Mouse (Mus musculus): Measurements from ENCODE around the gene Zfp825. TPM values are rescaled to one million over a fixed set of nuclear protein-coding genes. Genes with fewer than 3 reads are reported as not detected.
"Not testable (repeated sequence)": the region's sequence is repeated elsewhere in the genome, so short reads cannot be mapped to it uniquely, and the experiment has no call there.

The Zfp825 gene
- total RNA-seq (2014; rRNA removed) (4.0 and 5.1 TPM in 2 replicates), polyA plus RNA-seq (2015; fragmentation: Nextera tagmentation; extraction: Ambion mirVana) (11.4 and 12.7 TPM in 2 replicates)

DNA sequence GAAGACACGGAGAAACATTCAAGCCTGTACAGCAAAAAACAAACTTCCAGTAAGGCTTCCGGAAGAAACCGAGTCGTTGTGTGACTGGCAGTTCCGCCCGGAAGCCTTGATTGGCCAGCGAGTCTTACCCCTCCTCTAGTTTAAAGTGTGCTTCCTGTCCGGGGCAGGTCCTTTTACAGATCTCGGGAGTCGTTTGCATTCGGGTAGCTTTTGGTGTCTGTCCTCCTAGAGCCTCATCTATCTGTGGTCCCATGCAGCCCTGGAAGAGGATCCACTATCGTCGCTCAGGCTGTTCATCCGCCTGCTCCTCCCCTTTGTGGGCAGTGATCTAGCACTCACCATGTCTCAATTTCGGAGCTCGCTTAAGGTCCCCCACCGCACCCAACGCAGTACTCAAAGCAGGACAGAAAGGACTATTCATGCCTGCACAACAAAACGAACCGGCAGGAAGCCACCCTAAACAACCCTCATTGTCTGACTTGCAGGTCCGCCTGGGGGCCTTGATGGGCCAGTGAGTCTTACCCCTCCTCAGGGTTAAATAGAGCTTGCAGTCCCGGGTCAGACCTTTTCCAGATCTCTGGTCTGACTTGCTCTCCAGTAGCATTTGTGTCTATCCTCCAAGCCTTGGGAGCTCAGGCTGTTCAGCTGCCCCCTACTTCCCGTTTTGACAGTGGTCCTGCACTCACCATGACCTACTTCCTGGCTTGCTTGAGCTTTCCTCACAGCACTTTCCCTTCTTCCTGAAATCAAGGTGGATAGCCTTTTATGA is at the start of gene Zfp825:
TSS of gene Zfp825 (minus strand) at position 82 of the 769 bp plus-strand sequence.
- under 1% methylated on average over 23 of the region's 23 CpGs for WGBS
- Histone ChIP-seq H3K9ac (replicated peaks; ENCODE audit: low read length) (peak within 1 kb of the TSS; percentile 72), H3K36me3 (ENCODE audit: insufficient read depth, low read length) (no peaks in the 10 kb centered on the region), H3K27me3 (ENCODE audit: insufficient read depth, low read length) (no peaks in the 10 kb centered on the region), H3K4me1 (ENCODE audit: insufficient read depth, low read length) (no peaks in the 10 kb centered on the region), H3K4me2 (ENCODE audit: low read depth, low read length) (peak within 1 kb of the TSS; percentile 76), H3K4me3 (ENCODE audit: low read length) (peak within 1 kb of the TSS; percentile 52), H3K27ac (peak within 1 kb of the TSS; percentile 82), H3K9me3 (ENCODE audit: low read length) (no peaks in the 10 kb centered on the region)
- TF ChIP-seq CTCF (IDR thresholded peaks at IDR 0.05; ENCODE audit: low read depth) = 0 out of 2 replicates have a peak, but pooled peaks have one; percentile 1
- DNase-seq (ENCODE audit: low spot score) (peak; percentile 90), ATAC-seq (peak; percentile 99)

DNA sequence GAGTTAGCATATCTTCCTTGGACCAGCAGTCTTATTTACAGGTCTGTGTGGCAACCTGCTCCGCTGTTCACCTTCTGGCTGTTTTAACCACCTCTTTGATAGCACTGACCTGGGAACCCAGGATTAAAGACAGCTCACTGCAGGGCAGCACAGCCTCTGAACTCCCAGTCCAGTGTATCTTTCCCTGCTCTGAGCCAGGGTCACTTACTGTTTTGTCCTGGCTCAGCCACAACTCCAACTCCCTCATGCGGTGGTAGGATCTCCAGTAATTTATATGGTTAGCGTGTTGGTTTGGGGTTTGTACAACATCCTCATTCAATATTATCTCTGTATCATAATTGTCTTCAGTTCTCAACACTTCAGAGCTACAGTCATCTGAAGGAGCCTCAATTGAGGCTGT is 41.6 kb upstream of the Zfp825 start:
- H3K36me3 ChIP-seq (ENCODE audit: insufficient read depth, low read length); H3K4me1 ChIP-seq (ENCODE audit: insufficient read depth, low read length); H3K9ac ChIP-seq (replicated peaks; ENCODE audit: low read length); H3K27me3 ChIP-seq (ENCODE audit: insufficient read depth, low read length); ATAC-seq; DNase-seq (ENCODE audit: low spot score); H3K4me2 ChIP-seq (ENCODE audit: low read depth, low read length); H3K4me3 ChIP-seq (ENCODE audit: low read length); H3K9me3 ChIP-seq (ENCODE audit: low read length); H3K27ac ChIP-seq: not testable (repeated sequence)
- WGBS = 93% methylated on average over 3 of the region's 3 CpGs

DNA sequence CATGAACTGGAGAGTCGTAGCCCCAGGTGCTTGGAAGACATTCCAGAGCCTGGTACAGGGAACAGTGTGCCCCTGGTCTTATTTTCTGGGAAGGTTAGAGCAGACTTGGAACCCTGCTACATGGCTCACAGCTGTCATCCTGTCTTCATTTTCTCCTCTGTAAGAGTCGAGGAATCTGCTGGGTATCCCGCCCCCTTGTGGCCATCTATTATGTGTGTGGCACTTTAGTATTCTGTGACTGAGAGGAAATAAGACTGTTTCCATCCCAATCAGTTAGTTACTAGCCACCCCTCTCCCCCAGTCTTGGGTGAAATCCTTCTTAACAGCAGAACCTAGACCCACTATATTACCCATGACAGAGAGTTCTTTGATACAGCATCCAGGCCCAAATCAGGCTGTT is 41.1 kb upstream of the Zfp825 start:
- TF ChIP-seq CTCF (IDR thresholded peaks at IDR 0.05; ENCODE audit: low read depth) = peak; percentile 71
- H3K27ac ChIP-seq; H3K9ac ChIP-seq (replicated peaks; ENCODE audit: low read length); H3K9me3 ChIP-seq (ENCODE audit: low read length); H3K36me3 ChIP-seq (ENCODE audit: insufficient read depth, low read length); H3K4me3 ChIP-seq (ENCODE audit: low read length); H3K4me2 ChIP-seq (ENCODE audit: low read depth, low read length); H3K27me3 ChIP-seq (ENCODE audit: insufficient read depth, low read length); H3K4me1 ChIP-seq (ENCODE audit: insufficient read depth, low read length): not testable (repeated sequence)
- DNase-seq (ENCODE audit: low spot score) (peak; percentile 81), ATAC-seq (peak; percentile 78)
- 15% methylated on average over 3 of the region's 3 CpGs for WGBS

DNA sequence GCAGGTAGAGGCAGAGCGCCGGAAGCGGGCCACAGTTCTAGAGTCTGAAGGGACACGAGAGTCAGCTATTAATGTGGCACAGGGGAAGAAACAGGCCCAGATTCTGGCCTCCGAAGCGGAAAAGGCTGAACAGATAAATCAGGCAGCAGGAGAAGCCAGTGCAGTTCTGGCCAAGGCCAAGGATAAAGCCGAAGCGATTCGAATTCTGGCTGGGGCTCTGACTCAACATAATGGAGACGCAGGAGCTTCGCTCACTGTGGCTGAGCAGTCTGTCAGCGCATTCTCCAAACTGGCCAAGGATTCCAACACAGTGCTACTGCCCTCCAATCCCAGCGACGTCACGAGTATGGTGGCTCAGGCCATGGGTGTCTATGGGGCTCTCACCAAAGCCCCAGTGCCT is 40.3 kb upstream of the Zfp825 start:
- DNase-seq (ENCODE audit: low spot score) (no peak), ATAC-seq (no peak)
- Histone ChIP-seq H3K9me3 (ENCODE audit: low read length) (no peaks in the 10 kb centered on the region), H3K9ac (replicated peaks; ENCODE audit: low read length) (no peak overlapping the region), H3K4me3 (ENCODE audit: low read length) (no peak overlapping the region), H3K27ac (no peak overlapping the region), H3K27me3 (ENCODE audit: insufficient read depth, low read length) (no peaks in the 10 kb centered on the region), H3K4me1 (ENCODE audit: insufficient read depth, low read length) (no peaks in the 10 kb centered on the region), H3K36me3 (ENCODE audit: insufficient read depth, low read length) (no peaks in the 10 kb centered on the region), H3K4me2 (ENCODE audit: low read depth, low read length) (no peak overlapping the region)
- TF ChIP-seq CTCF (IDR thresholded peaks at IDR 0.05; ENCODE audit: low read depth) = no peak
- WGBS = 88% methylated on average over 15 of the region's 15 CpGs

DNA sequence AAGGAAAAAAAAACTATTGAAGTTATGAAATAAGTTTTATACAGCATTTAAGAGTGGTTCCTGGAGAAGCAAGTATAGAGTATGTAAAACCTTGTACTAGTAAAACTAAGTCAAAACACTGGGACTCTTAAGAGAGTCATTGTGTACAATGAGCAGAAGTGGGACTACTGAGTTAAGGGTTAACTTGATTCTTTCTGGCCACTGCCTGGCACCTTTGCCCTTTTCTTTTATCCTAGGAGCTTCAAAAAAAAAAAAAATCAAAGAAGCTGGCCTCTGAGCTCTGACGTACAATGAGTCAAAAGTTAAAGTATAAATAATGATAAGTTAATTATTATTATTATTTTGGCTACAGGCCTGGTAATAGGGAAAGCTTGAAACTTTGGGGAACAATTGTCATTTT is 37.5 kb upstream of the Zfp825 start:
- not testable (repeated sequence) for H3K4me3 ChIP-seq (ENCODE audit: low read length); H3K4me2 ChIP-seq (ENCODE audit: low read depth, low read length); ATAC-seq; H3K27me3 ChIP-seq (ENCODE audit: insufficient read depth, low read length); H3K27ac ChIP-seq; H3K9me3 ChIP-seq (ENCODE audit: low read length); H3K4me1 ChIP-seq (ENCODE audit: insufficient read depth, low read length); H3K36me3 ChIP-seq (ENCODE audit: insufficient read depth, low read length); H3K9ac ChIP-seq (replicated peaks; ENCODE audit: low read length); DNase-seq (ENCODE audit: low spot score)
- WGBS = 23% methylated on average over 1 of the region's 1 CpGs

DNA sequence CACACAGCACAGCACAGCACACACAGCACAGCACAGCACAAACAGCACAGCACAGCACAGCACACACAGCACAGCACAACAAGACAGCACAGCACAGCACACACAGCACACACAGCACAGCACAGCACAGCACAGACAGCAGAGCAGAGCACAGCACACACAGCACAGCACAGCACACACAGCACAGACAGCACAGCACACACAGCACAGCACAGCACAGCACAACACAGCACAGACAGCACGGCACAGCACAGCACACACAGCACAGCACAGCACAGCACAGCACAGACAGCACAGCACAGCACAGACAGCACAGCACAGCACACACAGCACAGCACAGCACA is 35.6 kb upstream of the Zfp825 start:
- not testable (repeated sequence) for H3K36me3 ChIP-seq (ENCODE audit: insufficient read depth, low read length); H3K27ac ChIP-seq; H3K27me3 ChIP-seq (ENCODE audit: insufficient read depth, low read length); H3K9ac ChIP-seq (replicated peaks; ENCODE audit: low read length); H3K4me3 ChIP-seq (ENCODE audit: low read length); DNase-seq (ENCODE audit: low spot score); H3K9me3 ChIP-seq (ENCODE audit: low read length); H3K4me2 ChIP-seq (ENCODE audit: low read depth, low read length); H3K4me1 ChIP-seq (ENCODE audit: insufficient read depth, low read length)
- 47% methylated on average over 1 of the region's 1 CpGs for WGBS
- peak; percentile 65 for ATAC-seq

DNA sequence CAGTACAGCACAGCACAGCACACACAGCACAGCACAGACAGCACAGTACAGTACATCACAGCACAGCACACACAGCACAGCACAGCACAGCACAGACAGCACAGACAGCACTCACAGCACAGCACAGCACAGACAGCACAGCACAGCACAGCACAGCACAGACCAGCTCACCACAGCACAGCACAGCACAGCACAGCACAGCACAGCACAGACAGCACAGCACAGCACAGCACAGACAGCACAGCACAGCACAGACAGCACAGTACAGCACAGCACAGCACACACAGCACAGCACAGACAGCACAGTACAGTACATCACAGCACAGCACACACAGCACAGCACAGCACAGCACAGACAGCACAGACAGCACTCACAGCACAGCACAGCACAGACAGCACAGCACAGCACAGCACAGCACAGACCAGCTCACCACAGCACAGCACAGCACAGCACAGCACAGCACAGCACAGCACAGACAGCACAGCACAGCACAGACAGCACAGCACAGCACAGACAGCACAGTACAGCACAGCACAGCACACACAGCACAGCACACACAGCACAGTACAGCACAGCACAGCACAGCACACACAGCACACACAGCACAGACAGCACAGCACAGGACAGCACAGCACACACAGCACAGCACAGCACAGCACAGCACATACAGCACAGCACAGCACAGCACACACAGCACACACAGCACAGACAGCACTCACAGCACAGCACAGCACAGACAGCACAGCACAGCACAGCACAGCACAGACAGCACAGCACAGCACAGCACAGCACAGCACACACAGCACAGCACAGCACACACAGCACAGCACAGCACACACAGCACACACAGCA is 35.0 kb upstream of the Zfp825 start:
- not testable (repeated sequence) for H3K4me3 ChIP-seq (ENCODE audit: low read length); H3K9ac ChIP-seq (replicated peaks; ENCODE audit: low read length); H3K4me1 ChIP-seq (ENCODE audit: insufficient read depth, low read length); DNase-seq (ENCODE audit: low spot score); H3K27ac ChIP-seq; H3K27me3 ChIP-seq (ENCODE audit: insufficient read depth, low read length); H3K4me2 ChIP-seq (ENCODE audit: low read depth, low read length); H3K9me3 ChIP-seq (ENCODE audit: low read length); H3K36me3 ChIP-seq (ENCODE audit: insufficient read depth, low read length)
- ATAC-seq = peak; percentile 82
